Mouse (Mus musculus) brown adipose tissue, adult 24 weeks (tissue): Measurements from ENCODE around the gene Tns1. TPM values are rescaled to one million over a fixed set of nuclear protein-coding genes. Genes with fewer than 3 reads are reported as not detected.

Source experiments
- H3K27ac ChIP-seq: fragments of 200-500 bp; replicated peaks from 2 replicates; pipeline ENCODE4 v1.5.1; 2012; ENCODE audit warnings: low read depth, mild to moderate bottlenecking, low read length
- H3K4me1 ChIP-seq: fragments of 200-500 bp; 2 replicates; pipeline ENCODE4 v1.6.1; 2012; ENCODE audit warnings: low read length, mixed read lengths; ENCODE audit not compliant: control insufficient read depth, insufficient read depth, insufficient read length
- H3K4me3 ChIP-seq: fragments of 200-500 bp; 2 replicates; pipeline ENCODE4 v1.5.1; 2012; ENCODE audit warnings: low read depth, mild to moderate bottlenecking, low read length, moderate library complexity; ENCODE audit not compliant: insufficient read depth
- polyA plus RNA-seq: library from polyadenylated mRNA; stranded (reverse); fragments of >200 nt; gene quantifications from 2 replicates; pipeline ENCODE4 v1.2.4, GENCODE M21; 2012; ENCODE audit not compliant: missing spikeins, insufficient read depth, insufficient read length

The Tns1 gene
- polyA plus RNA-seq, 1 experiment: 237 TPM

- no peak overlapping the region for H3K27ac ChIP-seq
- no peaks in the 10 kb centered on the region for H3K4me1 ChIP-seq
- no peak overlapping the region for H3K4me3 ChIP-seq
Observed at GRCm38 (mm10) chr1:73880731-73881130, 243.5 kb downstream of the Tns1 start.

GRCm38 (mm10) chr1:73875676-73876218 lies 248.5 kb downstream of the Tns1 start:
- Histone ChIP-seq H3K4me1 (no peaks in the 10 kb centered on the region), H3K27ac (no peak overlapping the region), H3K4me3 (no peak overlapping the region)

- no peak overlapping the region for H3K4me3 ChIP-seq
- no peak overlapping the region for H3K27ac ChIP-seq
- H3K4me1 ChIP-seq: no peaks in the 10 kb centered on the region
Observed at GRCm38 (mm10) chr1:73864314-73864713, 259.9 kb downstream of the Tns1 start.

DNA sequence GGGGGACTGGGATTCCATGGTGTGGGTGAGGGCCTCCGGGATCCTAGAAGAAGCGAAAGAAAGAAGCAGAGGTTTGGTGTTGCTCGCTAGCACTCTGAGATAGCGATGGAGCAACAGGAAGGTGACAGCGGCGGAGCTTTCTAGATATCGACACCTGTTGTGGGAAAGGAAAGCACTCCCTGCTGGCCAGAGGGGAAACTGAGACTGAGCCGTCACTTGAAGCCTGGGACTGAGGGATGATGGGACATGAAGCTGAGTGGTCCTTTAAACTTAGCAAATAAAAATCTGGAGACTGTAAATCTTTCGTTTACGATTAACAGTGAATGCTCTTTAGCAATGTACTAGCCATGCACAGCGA lies 261.2 kb downstream of the Tns1 start:
- no peak overlapping the region for H3K27ac ChIP-seq
- no peak overlapping the region for H3K4me3 ChIP-seq
- no peaks in the 10 kb centered on the region for H3K4me1 ChIP-seq

DNA sequence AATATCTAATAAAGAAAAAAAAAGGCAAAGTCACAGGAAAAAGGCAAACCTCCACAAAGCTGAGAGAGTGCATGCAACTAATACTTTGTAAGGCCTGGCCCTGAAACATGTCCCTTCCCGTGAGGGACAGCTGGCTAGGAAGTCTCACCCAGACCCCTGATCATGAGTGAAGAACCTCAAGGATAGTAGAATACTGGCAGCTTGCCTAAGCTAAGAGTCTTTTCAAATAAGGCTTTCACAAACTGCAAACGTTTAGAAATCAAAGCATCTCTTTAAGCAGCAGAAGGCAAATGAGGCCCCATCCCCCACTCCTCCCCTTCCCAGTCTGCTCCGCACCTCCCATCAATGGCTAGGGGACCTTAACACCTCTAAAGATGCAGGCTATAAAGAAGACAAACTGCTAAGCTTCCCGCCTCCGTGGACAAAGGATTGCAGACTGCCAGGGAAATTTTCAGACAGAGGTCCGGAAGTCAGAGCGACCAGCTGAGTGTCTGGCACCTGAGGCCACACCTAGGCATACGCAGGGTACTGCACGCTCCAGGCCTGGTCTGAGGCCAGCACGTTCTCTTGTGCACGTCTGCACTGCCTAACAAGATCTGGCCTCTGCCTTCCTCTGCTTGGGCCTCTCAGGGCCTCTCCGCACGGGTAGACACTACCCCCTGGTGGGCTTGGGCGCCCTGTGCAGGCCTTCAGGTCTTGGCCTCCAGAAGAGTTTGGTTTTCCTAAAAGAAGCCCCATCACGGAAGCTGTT lies 261.8 kb downstream of the Tns1 start:
- Histone ChIP-seq H3K27ac (no peak overlapping the region), H3K4me1 (no peaks in the 10 kb centered on the region), H3K4me3 (no peak overlapping the region)

GRCm38 (mm10) chr1:73860421-73860820 lies 263.8 kb downstream of the Tns1 start:
- Histone ChIP-seq H3K4me3 (no peak overlapping the region), H3K4me1 (no peaks in the 10 kb centered on the region), H3K27ac (no peak overlapping the region)

Other genes with a start within 250 kb of the Tns1 start
- 1.8 and 2.1 TPM in 2 replicates for gene Rufy4, start 1.1 kb upstream of the Tns1 start, polyA plus RNA-seq
- gene Cxcr2, start 29.5 kb upstream of the Tns1 start, polyA plus RNA-seq: not detected in 2 replicates
- gene Cxcr1, start 70.2 kb upstream of the Tns1 start, polyA plus RNA-seq: not detected in 2 replicates
- gene Arpc2, start 111.6 kb upstream of the Tns1 start, polyA plus RNA-seq: 131 and 169 TPM in 2 replicates
- not detected in 2 replicates for gene Gpbar1, start 154.1 kb upstream of the Tns1 start, polyA plus RNA-seq
- 66.7 and 77.7 TPM in 2 replicates for gene Aamp, start 160.3 kb upstream of the Tns1 start, polyA plus RNA-seq
- gene Pnkd, start 160.5 kb upstream of the Tns1 start, polyA plus RNA-seq: 117 and 146 TPM in 2 replicates
- gene Tmbim1, start 181.2 kb upstream of the Tns1 start, polyA plus RNA-seq: 34.6 and 41.7 TPM in 2 replicates
- gene Catip, start 237.7 kb upstream of the Tns1 start, polyA plus RNA-seq: not detected in 2 replicates